Mouse (Mus musculus) embryo, embryonic 10.5 days (tissue): Measurements from ENCODE around the gene Hapln2.

Source experiments
- DNase-seq: peaks from one replicate; pipeline ENCODE4 v3.0.0-alpha.2; 2015; ENCODE audit warnings: low spot score

Gene Hapln2

GRCm38 (mm10) chr3:88027434-88028186 is at the start of gene Hapln2:
Gene Hapln2 (minus strand): TSS chr3:88027583.
- no peak for DNase-seq

DNA sequence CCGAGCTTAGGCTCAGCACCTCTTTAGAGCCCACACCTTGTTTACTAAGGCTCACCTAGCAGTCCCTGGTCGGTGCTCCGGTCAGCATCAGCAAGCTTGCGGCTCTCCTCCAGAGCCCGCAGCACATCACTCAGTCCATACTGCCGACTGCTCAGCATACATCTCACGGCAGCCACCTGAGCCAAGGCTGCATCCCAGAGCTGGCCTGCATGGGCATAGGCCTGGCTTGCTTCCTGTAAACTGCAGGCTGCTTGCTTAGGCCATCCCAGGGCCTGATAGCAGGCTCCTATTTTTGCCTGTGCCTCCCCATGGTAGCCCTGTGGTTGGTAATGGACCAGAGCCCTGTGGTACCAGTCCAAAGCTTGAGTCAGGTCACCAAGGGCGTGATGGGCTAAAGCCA is 47.4 kb upstream of the Hapln2 start:
- DNase-seq, result no peak

- no peak for DNase-seq
These were observed 47.0 kb upstream of the Hapln2 start for GRCm38 (mm10) chr3:88074351-88074750.

GRCm38 (mm10) chr3:88073631-88074030 is 46.2 kb upstream of the Hapln2 start:
- no peak for DNase-seq

- DNase-seq, result peak; percentile 94
These were observed 44.4 kb upstream of the Hapln2 start for GRCm38 (mm10) chr3:88071783-88072182.

GRCm38 (mm10) chr3:88068386-88068785 is 41.0 kb upstream of the Hapln2 start:
- no peak for DNase-seq

- DNase-seq, result peak; percentile 94
These were observed 30.7 kb upstream of the Hapln2 start, which contains the start of gene Naxe for GRCm38 (mm10) chr3:88057902-88058696. Gene Naxe (minus strand): TSS chr3:88058495.

GRCm38 (mm10) chr3:88057030-88057429 is 29.6 kb upstream of the Hapln2 start:
- DNase-seq, result no peak

GRCm38 (mm10) chr3:88049532-88049931 is 22.1 kb upstream of the Hapln2 start:
- no peak for DNase-seq

GRCm38 (mm10) chr3:88042661-88043421 is 15.5 kb upstream of the Hapln2 start, which contains the start of gene Gpatch4:
Gene Gpatch4 (plus strand): TSS chr3:88043108.
- DNase-seq, result peak; percentile 97

DNA sequence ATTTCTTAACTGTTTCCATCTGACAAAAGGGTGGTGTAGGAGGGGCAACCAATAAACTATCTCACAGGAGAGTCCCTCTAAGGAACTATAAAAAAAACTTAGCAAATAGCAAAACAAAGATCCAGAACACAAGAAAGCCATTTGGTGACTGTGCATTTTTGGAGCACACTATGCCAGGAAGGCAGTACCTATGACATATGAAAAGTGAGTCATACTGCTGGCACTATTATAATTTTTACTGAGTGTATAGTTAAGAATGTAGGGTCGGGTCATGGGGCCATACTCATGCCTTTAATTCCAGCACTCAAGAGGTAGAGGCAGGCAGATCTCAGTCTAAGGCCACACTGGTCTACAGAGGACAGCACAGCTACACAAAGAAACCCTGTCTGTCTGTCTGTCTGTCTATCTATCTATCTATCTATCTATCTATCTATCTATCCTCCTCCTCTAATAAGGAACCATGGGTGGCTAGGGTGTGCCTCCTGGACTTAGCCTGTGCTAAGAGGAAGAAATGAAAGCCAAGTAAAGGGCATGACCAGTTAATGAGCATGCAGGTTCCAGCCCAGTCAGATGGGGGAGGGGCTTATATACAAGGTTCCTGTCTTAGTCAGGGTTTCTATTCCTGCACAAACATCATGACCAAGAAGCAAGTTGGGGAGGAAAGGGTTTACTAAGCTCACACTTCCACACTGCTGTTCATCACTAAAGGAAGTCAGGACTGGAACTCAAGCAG is 8.3 kb upstream of the Hapln2 start:
- DNase-seq, result no peak

GRCm38 (mm10) chr3:88033506-88033905 is 6.1 kb upstream of the Hapln2 start:
- DNase-seq, result no peak

- DNase-seq, result no peak
These were observed 3.4 kb upstream of the Hapln2 start for GRCm38 (mm10) chr3:88030608-88031395.

DNA sequence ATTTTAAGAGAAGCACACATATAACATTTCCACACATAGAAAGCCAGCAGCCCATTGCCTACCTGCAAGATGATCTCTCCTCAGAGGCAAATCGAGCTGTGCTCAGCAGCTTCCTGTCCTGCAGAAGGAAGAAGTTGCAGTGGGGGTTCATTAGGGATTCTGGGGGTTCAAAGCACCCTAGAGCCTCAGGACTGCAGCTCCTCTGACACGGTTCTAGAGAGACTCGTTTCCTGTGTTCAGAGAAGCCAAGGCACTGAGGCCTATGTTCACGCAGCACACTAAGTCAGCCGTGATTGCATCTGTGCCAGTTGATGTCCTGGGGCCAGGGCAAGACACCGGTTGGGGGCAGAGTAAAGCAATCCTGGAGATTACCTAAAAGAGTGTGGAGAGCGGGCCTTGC is 560 bp downstream of the Hapln2 start:
- DNase-seq, result no peak

GRCm38 (mm10) chr3:88023192-88024074 is 4.0 kb downstream of the Hapln2 start:
- DNase-seq, result peak; percentile 43

- peak; percentile 96 for DNase-seq
These were observed 4.8 kb downstream of the Hapln2 start for GRCm38 (mm10) chr3:88022322-88023191.

GRCm38 (mm10) chr3:88010634-88011265 is 16.6 kb downstream of the Hapln2 start:
- no peak for DNase-seq
